Mouse (Mus musculus) WW6 (cell line): ENCODE data around the gene Intu.

Experiments used
- DNase-seq: peaks from one replicate; pipeline ENCODE4 v3.0.0-alpha.2; 2013; ENCODE audit warnings: low read depth, low spot score

The Intu gene

DNA sequence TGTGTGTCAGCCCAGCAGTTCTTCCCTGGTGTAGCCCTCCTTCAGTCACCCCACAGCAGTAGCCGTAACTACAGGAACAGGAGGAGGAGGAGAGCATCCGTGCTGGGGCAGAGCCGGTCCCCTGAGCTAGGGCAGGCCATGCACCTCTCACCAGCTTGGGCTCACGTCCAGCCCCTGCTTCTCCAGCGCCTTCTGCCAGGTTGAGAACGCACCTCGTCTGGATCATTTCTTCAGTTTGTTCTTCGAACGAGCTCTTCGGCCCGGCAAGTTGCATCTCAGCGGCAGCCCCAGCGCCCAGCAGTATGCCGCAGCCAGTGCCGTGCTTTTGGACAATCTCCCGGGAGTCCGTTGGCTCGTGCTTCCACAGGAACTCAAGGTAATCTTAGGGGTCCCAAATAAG lies 152.1 kb downstream of the Intu start:
- no peak for DNase-seq

- DNase-seq: no peak
These were observed 154.9 kb downstream of the Intu start for GRCm38 (mm10) chr3:40685855-40686515.

GRCm38 (mm10) chr3:40686836-40687235 lies 155.8 kb downstream of the Intu start:
- DNase-seq: no peak

- DNase-seq: no peak
These were observed 156.5 kb downstream of the Intu start for GRCm38 (mm10) chr3:40687588-40687987.

- no peak for DNase-seq
These were observed 160.5 kb downstream of the Intu start for GRCm38 (mm10) chr3:40691566-40691965.

- no peak for DNase-seq
These were observed 162.3 kb downstream of the Intu start for GRCm38 (mm10) chr3:40693435-40693834.

- DNase-seq: no peak
These were observed 162.9 kb downstream of the Intu start for GRCm38 (mm10) chr3:40693960-40694359.

- no peak for DNase-seq
These were observed 163.4 kb downstream of the Intu start for GRCm38 (mm10) chr3:40694438-40694837.

DNA sequence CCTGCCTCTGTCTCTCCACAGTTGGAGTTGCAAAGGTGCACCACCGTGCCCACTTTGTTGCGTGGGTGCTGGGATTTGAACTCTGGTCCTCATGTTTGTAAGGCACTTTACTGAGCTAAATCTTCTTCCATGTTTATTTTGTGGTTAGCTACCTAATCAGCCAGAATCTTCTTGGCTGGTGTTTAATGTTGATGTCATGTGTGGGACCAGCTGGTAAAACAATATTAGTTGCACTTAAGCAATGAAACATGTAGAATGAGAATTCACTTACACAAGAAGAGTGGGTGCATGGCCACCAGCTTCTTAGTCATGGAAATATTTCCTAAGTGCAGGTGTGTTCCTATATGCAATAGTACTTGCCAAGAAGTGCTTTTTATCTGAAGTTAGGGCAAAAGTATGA lies 164.1 kb downstream of the Intu start:
- DNase-seq: no peak

- DNase-seq: no peak
These were observed 167.7 kb downstream of the Intu start for GRCm38 (mm10) chr3:40698834-40699233.

GRCm38 (mm10) chr3:40704816-40705430 lies 173.8 kb downstream of the Intu start:
- DNase-seq: no peak

- no peak for DNase-seq
These were observed 177.6 kb downstream of the Intu start, which contains the start of gene Slc25a31 for GRCm38 (mm10) chr3:40708655-40709054. Slc25a31 (plus strand) TSS chr3:40708855.

DNA sequence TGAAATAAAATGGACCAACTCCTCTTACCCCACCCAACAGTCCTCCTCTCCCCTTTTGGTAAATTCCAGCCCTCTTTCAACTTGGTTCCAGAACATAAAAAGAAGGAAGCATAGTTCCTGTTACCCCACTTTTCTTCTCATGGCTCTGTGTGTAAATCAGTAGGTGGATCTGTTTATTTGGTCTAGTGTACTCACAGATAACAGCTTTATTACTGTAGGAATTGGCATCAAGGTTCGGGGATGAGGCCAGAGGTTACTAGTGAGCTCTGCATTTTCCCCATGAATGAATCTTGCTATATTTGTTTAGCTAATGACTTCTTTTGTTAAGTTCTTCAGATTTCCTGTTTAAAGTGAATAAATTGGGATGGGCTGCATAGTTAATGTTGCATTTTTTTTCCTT lies 185.0 kb downstream of the Intu start:
- DNase-seq: no peak

- no peak for DNase-seq
These were observed 187.9 kb downstream of the Intu start for GRCm38 (mm10) chr3:40719022-40719421.

- no peak for DNase-seq
These were observed 207.4 kb downstream of the Intu start for GRCm38 (mm10) chr3:40738381-40738912.

DNA sequence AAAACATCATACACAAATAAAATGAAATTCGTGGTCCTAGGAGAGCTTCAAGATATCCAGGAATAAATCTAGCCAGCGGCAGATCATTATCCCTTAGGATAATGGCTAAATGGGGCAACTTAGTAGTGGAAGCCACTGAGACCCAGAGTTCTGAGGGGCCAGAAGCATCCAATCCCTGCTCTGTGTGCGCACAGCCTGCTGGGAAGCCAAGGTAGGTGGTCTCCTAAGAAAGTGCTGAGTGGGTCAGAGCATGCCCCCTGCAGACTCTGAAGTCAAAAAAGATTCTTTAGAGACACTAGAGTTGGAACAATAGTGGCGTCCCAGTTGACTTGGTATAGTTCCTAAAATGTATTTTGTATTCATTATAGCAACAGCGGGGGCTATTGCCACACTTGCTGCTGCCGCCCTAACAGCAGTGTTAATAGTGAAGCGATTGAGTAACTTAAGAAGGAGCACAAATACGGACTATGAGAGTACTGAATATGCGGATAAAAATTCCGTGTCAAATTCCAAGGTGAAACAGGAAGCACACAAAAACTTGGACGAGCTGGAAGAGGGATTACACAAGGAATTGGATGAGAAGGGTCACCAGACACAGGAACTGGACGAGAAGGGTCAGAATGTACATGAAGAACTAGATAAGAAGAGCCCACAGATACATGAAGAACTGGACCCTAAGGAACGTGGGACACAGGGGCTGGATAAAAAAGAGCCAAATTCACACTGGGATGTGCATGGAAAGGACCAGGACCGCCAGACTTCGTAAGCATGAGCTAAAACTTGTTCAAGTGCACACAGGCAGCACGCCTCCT lies 213.1 kb downstream of the Intu start, which contains the start of gene Hspa4l:
Gene Hspa4l (plus strand): TSS at position 472 of the 812 bp plus-strand sequence.
- no peak for DNase-seq

DNA sequence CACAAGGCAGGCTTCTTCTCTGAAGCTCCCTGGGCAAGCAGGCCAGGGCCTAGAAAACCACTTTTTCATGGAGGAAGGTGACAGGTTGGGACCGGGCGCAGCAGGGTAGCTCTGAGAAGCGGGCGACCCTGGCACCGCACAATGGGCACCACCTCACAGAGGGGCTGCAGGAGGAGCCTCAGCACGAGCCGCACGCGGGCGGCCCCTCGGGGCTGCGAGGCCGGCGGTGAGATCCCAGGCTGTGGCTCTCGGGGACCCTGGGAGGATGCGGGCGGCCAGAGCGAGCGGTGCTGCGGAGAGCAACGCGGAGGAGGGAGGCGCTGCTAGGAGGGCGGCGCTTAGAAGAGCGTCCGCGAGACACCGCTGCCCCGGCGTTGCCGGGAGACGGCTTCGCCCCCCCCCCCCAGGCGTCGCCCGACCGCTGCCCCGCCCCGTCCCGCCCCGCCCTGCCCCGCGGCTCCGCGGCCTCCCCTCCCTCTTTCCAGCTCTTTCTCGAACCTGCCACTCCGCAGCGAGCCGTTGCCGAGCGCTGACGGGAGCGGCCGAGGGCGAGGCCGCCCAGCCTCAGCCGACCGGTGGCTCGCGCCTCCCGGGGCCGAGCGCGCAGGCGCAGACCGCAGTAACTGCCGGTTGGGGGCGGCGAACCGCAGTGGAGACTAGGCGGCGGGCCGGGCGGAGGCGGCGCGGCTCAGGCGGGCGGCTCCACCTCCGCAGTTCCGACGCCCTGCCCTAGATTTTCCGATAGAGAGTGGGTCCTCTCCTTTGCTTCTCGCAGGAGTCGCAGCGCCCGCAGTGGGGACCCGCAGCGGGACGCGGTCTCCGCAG lies 214.0 kb downstream of the Intu start:
- peak; percentile 57 for DNase-seq

- DNase-seq: no peak
These were observed 214.8 kb downstream of the Intu start for GRCm38 (mm10) chr3:40745661-40746547.
